Mouse (Mus musculus) liver, embryonic 11.5 days (tissue): ENCODE results near the gene Rapgef1. TPM values are rescaled to one million over a fixed set of nuclear protein-coding genes. Genes with fewer than 3 reads are reported as not detected.

Experiments
- ATAC-seq: fragments of 200-750 bp; cut with Nextera tagmentation; replicated peaks from 2 replicates; pipeline ENCODE4 v1.8.0; 2017; ENCODE audit warnings: moderate number of reproducible peaks, mild to moderate bottlenecking, moderate TSS enrichment, moderate library complexity; ENCODE audit not compliant: low FRiP score
- DNase-seq: peaks from one replicate; pipeline ENCODE4 v3.0.0-alpha.2; 2017; ENCODE audit warnings: low spot score
- H3K27ac ChIP-seq: fragments of 300-500 bp; sonication (generic); 2 replicates; pipeline ENCODE4 v1.5.1; 2014; ENCODE audit warnings: mild to moderate bottlenecking, low read depth, low read length, control low read depth
- H3K27me3 ChIP-seq: fragments of 300-500 bp; sonication (generic); replicated peaks from 2 replicates; pipeline ENCODE4 v1.6.1; 2014; ENCODE audit warnings: low read length, mixed read lengths; ENCODE audit not compliant: control insufficient read depth, insufficient read depth
- H3K36me3 ChIP-seq: fragments of 300-500 bp; sonication (generic); 2 replicates; pipeline ENCODE4 v1.6.1; 2014; ENCODE audit warnings: mild to moderate bottlenecking, low read length, moderate library complexity, mixed read lengths; ENCODE audit not compliant: control insufficient read depth, insufficient read depth
- H3K4me1 ChIP-seq: fragments of 300-500 bp; sonication (generic); replicated peaks from 2 replicates; pipeline ENCODE4 v1.6.1; 2014; ENCODE audit warnings: low read length, mixed read lengths; ENCODE audit not compliant: control insufficient read depth, insufficient read depth
- H3K4me2 ChIP-seq: fragments of 300-500 bp; sonication (generic); 2 replicates; pipeline ENCODE4 v1.6.1; 2014; ENCODE audit warnings: mild to moderate bottlenecking, control low read depth, moderate library complexity
- H3K4me3 ChIP-seq: fragments of 300-500 bp; sonication (generic); 2 replicates; pipeline ENCODE4 v1.5.1; 2014; ENCODE audit warnings: low read depth, low read length, control low read depth
- H3K9ac ChIP-seq: fragments of 300-500 bp; sonication (generic); 2 replicates; pipeline ENCODE4 v1.6.1; 2014; ENCODE audit warnings: low read depth, low read length, control low read depth
- H3K9me3 ChIP-seq: fragments of 300-500 bp; sonication (generic); 2 replicates; pipeline ENCODE4 v1.6.1; 2016; ENCODE audit warnings: low read length, inconsistent platforms, mixed read lengths; ENCODE audit not compliant: control insufficient read depth
- WGBS: fragments of 180-500 bp; shearing (Covaris S2); extraction: QIAGEN DNeasy Blood & Tissue Kit; methylation state at CpG from one replicate; pipeline ENCODE4 v1.1.7; 2014; 5-methylcytosine and 5-hydroxymethylcytosine counted together
- polyA plus RNA-seq: library from polyadenylated mRNA; unstranded; fragments of >200 nt; fragmentation: Nextera tagmentation; extraction: Ambion mirVana; gene quantifications from 2 replicates; pipeline ENCODE4 v1.2.1, GENCODE M21; 2014

Rapgef1 gene
- polyA plus RNA-seq, 1 experiment from 2014 or later: 16.5 TPM

- WGBS: 66% methylated on average over 9 of the region's 9 CpGs
- no peaks in the 10 kb centered on the region for H3K9me3 ChIP-seq
- DNase-seq: no peak
- H3K27me3 ChIP-seq: no peaks in the 10 kb centered on the region
- no peak overlapping the region for H3K4me3 ChIP-seq
- H3K4me1 ChIP-seq: peaks cover 42% of the 10 kb centered on the region
- ATAC-seq: no peak
- no peaks in the 10 kb centered on the region for H3K36me3 ChIP-seq
- no peak overlapping the region for H3K27ac ChIP-seq
- H3K9ac ChIP-seq: no peak overlapping the region
- H3K4me2 ChIP-seq: no peak overlapping the region
These were observed 50.9 kb downstream of the Rapgef1 start for GRCm38 (mm10) chr2:29670231-29670991.

GRCm38 (mm10) chr2:29671374-29671773 is 51.9 kb downstream of the Rapgef1 start:
- WGBS: 79% methylated on average over 4 of the region's 4 CpGs
- Histone ChIP-seq H3K4me1 (peaks cover 36% of the 10 kb centered on the region), H3K9ac (no peak overlapping the region), H3K9me3 (no peaks in the 10 kb centered on the region), H3K36me3 (no peaks in the 10 kb centered on the region), H3K4me3 (no peak overlapping the region), H3K4me2 (no peak overlapping the region), H3K27ac (no peak overlapping the region), H3K27me3 (no peaks in the 10 kb centered on the region)
- DNase-seq (no peak), ATAC-seq (no peak)

DNA sequence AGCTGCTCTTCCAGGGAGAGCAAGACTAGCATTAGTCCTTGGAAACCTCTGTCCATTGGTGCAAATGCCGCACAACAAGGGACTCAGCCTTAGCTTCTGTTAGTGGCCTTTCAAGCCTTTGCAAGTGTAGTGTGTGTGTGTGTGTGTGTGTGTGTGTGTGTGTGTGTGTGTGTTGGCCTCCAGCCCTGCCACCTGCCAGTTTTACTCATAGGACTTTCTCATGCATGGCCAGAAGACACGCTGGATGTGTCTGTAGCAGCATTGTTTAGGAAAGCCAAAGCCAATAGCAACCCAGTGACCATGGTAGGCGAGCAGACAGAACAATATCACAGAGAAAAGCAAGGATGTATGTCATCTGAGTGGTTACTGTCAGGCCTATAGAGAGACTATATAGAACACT is 52.3 kb downstream of the Rapgef1 start:
- DNase-seq (no peak), ATAC-seq (no peak)
- H3K36me3 ChIP-seq: no peaks in the 10 kb centered on the region
- no peaks in the 10 kb centered on the region for H3K9me3 ChIP-seq
- no peak overlapping the region for H3K9ac ChIP-seq
- H3K4me1 ChIP-seq: peaks cover 34% of the 10 kb centered on the region; the same call in 1 of the 2 replicates
- H3K27ac ChIP-seq: no peak overlapping the region
- no peaks in the 10 kb centered on the region for H3K27me3 ChIP-seq
- H3K4me3 ChIP-seq: no peak overlapping the region
- no peak overlapping the region for H3K4me2 ChIP-seq
- 87% methylated on average over 3 of the region's 3 CpGs for WGBS

- H3K27me3 ChIP-seq: no peaks in the 10 kb centered on the region
- 55% methylated on average over 7 of the region's 7 CpGs for WGBS
- no peak overlapping the region for H3K4me2 ChIP-seq
- no peak overlapping the region for H3K27ac ChIP-seq
- no peaks in the 10 kb centered on the region for H3K36me3 ChIP-seq
- H3K9ac ChIP-seq: no peak overlapping the region
- H3K4me3 ChIP-seq: no peak overlapping the region
- ATAC-seq (no peak), DNase-seq (no peak)
- H3K9me3 ChIP-seq: no peaks in the 10 kb centered on the region
- H3K4me1 ChIP-seq: peaks cover 29% of the 10 kb centered on the region; the same call in 1 of the 2 replicates
These were observed 53.4 kb downstream of the Rapgef1 start for GRCm38 (mm10) chr2:29672746-29673536.

GRCm38 (mm10) chr2:29674087-29674486 is 54.6 kb downstream of the Rapgef1 start:
- Histone ChIP-seq H3K4me2 (no peak overlapping the region), H3K4me3 (no peak overlapping the region)
- no peak for ATAC-seq

DNA sequence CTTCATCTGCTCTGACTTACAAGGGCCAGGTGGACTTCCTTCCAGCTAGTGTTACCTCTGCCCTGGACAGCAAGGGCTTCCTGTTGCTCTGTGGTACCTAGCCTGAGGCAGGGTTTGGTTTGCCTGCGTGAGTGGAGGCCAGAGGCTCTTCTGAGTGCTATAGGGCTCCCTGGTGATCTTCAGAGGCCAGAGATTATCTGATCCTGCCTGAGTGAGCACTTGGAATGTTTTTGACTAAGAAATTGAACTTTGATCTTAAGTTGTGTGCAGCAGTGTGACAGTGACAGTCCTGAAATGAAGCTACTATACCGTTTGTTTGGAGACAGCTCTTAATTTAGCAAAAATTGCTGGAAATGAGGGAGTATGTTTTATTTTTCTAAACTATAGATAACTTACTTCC is 55.0 kb downstream of the Rapgef1 start:
- no peak for ATAC-seq
- peaks cover 28% of the 10 kb centered on the region; the same call in 1 of the 2 replicates for H3K4me1 ChIP-seq
- 65% methylated on average over 2 of the region's 2 CpGs for WGBS

More at GRCm38 (mm10) chr2:29674087-29674486, 54.6 kb downstream of the Rapgef1 start:
- H3K9me3 ChIP-seq: no peaks in the 10 kb centered on the region
- H3K27me3 ChIP-seq: no peaks in the 10 kb centered on the region
- H3K27ac ChIP-seq: no peak overlapping the region
- no peak overlapping the region for H3K9ac ChIP-seq
- no peak for DNase-seq
- no peaks in the 10 kb centered on the region for H3K36me3 ChIP-seq
- WGBS: 84% methylated on average over 11 of the region's 11 CpGs
- peaks cover 28% of the 10 kb centered on the region; the same call in 1 of the 2 replicates for H3K4me1 ChIP-seq

DNA sequence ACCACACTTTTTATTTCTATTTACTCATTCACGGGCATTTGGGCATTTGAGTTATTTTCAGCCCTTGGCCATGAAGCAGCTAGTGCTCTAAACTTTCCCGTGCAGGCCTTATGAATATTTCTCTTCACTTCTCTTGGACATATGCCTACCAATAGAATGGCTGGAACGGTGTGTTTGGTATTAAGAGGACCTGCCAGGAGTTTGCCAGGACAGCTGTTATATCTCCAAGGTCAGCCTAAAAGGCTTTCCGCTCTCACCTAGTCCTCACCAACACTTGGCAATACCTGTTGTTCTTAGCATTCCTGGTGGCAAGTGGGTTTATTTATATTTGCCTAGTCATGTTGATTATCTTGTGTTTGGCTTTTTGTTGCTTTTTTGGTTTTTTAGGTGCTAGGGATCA is 56.3 kb downstream of the Rapgef1 start:
- WGBS: 85% methylated on average over 4 of the region's 4 CpGs
- Histone ChIP-seq H3K4me1 (peaks cover 23% of the 10 kb centered on the region; the same call in 1 of the 2 replicates), H3K27ac (no peak overlapping the region)

More for the DNA sequence above, 55.0 kb downstream of the Rapgef1 start:
- Histone ChIP-seq H3K4me3 (no peak overlapping the region), H3K9me3 (no peaks in the 10 kb centered on the region), H3K36me3 (no peaks in the 10 kb centered on the region), H3K27ac (no peak overlapping the region; the same call in 1 of the 2 replicates), H3K27me3 (no peaks in the 10 kb centered on the region), H3K4me2 (no peak overlapping the region), H3K9ac (no peak overlapping the region)
- no peak for DNase-seq

GRCm38 (mm10) chr2:29676513-29676912 is 57.0 kb downstream of the Rapgef1 start:
- Histone ChIP-seq H3K4me2 (no peak overlapping the region), H3K27ac (no peak overlapping the region), H3K9ac (no peak overlapping the region), H3K9me3 (no peaks in the 10 kb centered on the region), H3K27me3 (no peaks in the 10 kb centered on the region), H3K36me3 (no peaks in the 10 kb centered on the region), H3K4me3 (no peak overlapping the region), H3K4me1 (peaks cover 18% of the 10 kb centered on the region; the same call in 1 of the 2 replicates)
- DNase-seq (no peak), ATAC-seq (no peak)
- WGBS: 69% methylated on average over 6 of the region's 6 CpGs

More for the DNA sequence above, 56.3 kb downstream of the Rapgef1 start:
- Histone ChIP-seq H3K4me2 (no peak overlapping the region), H3K36me3 (no peaks in the 10 kb centered on the region), H3K9me3 (no peaks in the 10 kb centered on the region), H3K4me3 (no peak overlapping the region), H3K9ac (no peak overlapping the region), H3K27me3 (no peaks in the 10 kb centered on the region)
- DNase-seq (no peak), ATAC-seq (no peak)
